Mouse (Mus musculus): Measurements from ENCODE around the gene Chad. TPM values are rescaled to one million over a fixed set of nuclear protein-coding genes. Genes with fewer than 3 reads are reported as not detected.

Chad gene
- not detected for polyA plus RNA-seq (2015; fragmentation: Illumina TruSeq; extraction: RNeasy Lipid Tissue Mini Kit (QIAGEN cat#74804); ENCODE audit: insufficient read depth, low read depth, low replicate concordance)

GRCm38 (mm10) chr11:94564437-94565150 lies at the start of gene Chad:
Gene Chad (plus strand): TSS chr11:94565047.

GRCm38 (mm10) chr11:94521219-94521843 lies 43.5 kb upstream of the Chad start, which contains the start of gene Mycbpap:
Gene Mycbpap (minus strand): TSS chr11:94521742.

GRCm38 (mm10) chr11:94548888-94549690 lies 15.8 kb upstream of the Chad start, which contains the start of gene Rsad1:
Gene Rsad1 (minus strand): TSS chr11:94549255.

GRCm38 (mm10) chr11:94601321-94602281 lies 36.8 kb downstream of the Chad start, which contains the start of gene Acsf2:
Gene Acsf2 (minus strand): TSS chr11:94601871.

Other genes with a start within 250 kb of the Chad start
- gene Luc7l3, start 243.1 kb upstream of the Chad start, polyA plus RNA-seq (2015; fragmentation: Illumina TruSeq; extraction: RNeasy Lipid Tissue Mini Kit (QIAGEN cat#74804); ENCODE audit: insufficient read depth, low read depth, low replicate concordance): 30.5 TPM
- gene Ankrd40, start 237.0 kb upstream of the Chad start, polyA plus RNA-seq (2015; fragmentation: Illumina TruSeq; extraction: RNeasy Lipid Tissue Mini Kit (QIAGEN cat#74804); ENCODE audit: insufficient read depth, low read depth, low replicate concordance): 15.8 TPM
- gene Abcc3, start 172.1 kb upstream of the Chad start, polyA plus RNA-seq (2015; fragmentation: Illumina TruSeq; extraction: RNeasy Lipid Tissue Mini Kit (QIAGEN cat#74804); ENCODE audit: insufficient read depth, low read depth, low replicate concordance): 1.4 TPM
- 6.2 TPM for gene Cacna1g, start 90.8 kb upstream of the Chad start, polyA plus RNA-seq (2015; fragmentation: Illumina TruSeq; extraction: RNeasy Lipid Tissue Mini Kit (QIAGEN cat#74804); ENCODE audit: insufficient read depth, low read depth, low replicate concordance)
- gene Spata20, start 78.9 kb upstream of the Chad start, polyA plus RNA-seq (2015; fragmentation: Illumina TruSeq; extraction: RNeasy Lipid Tissue Mini Kit (QIAGEN cat#74804); ENCODE audit: insufficient read depth, low read depth, low replicate concordance): not detected
- 3.0 TPM for gene Epn3, start 65.1 kb upstream of the Chad start, polyA plus RNA-seq (2015; fragmentation: Illumina TruSeq; extraction: RNeasy Lipid Tissue Mini Kit (QIAGEN cat#74804); ENCODE audit: insufficient read depth, low read depth, low replicate concordance)
- gene Mycbpap, start 43.3 kb upstream of the Chad start, polyA plus RNA-seq (2015; fragmentation: Illumina TruSeq; extraction: RNeasy Lipid Tissue Mini Kit (QIAGEN cat#74804); ENCODE audit: insufficient read depth, low read depth, low replicate concordance): 2.4 TPM
- 1.8 TPM for gene Rsad1, start 15.8 kb upstream of the Chad start, polyA plus RNA-seq (2015; fragmentation: Illumina TruSeq; extraction: RNeasy Lipid Tissue Mini Kit (QIAGEN cat#74804); ENCODE audit: insufficient read depth, low read depth, low replicate concordance)
- 6.7 TPM for gene Acsf2, start 36.8 kb downstream of the Chad start, polyA plus RNA-seq (2015; fragmentation: Illumina TruSeq; extraction: RNeasy Lipid Tissue Mini Kit (QIAGEN cat#74804); ENCODE audit: insufficient read depth, low read depth, low replicate concordance)
- 25.5 TPM for gene Lrrc59, start 64.7 kb downstream of the Chad start, polyA plus RNA-seq (2015; fragmentation: Illumina TruSeq; extraction: RNeasy Lipid Tissue Mini Kit (QIAGEN cat#74804); ENCODE audit: insufficient read depth, low read depth, low replicate concordance)
- gene Mrpl27, start 88.7 kb downstream of the Chad start, polyA plus RNA-seq (2015; fragmentation: Illumina TruSeq; extraction: RNeasy Lipid Tissue Mini Kit (QIAGEN cat#74804); ENCODE audit: insufficient read depth, low read depth, low replicate concordance): 13.3 TPM
- not detected for gene Eme1, start 88.9 kb downstream of the Chad start, polyA plus RNA-seq (2015; fragmentation: Illumina TruSeq; extraction: RNeasy Lipid Tissue Mini Kit (QIAGEN cat#74804); ENCODE audit: insufficient read depth, low read depth, low replicate concordance)
- gene Xylt2, start 112.5 kb downstream of the Chad start, polyA plus RNA-seq (2015; fragmentation: Illumina TruSeq; extraction: RNeasy Lipid Tissue Mini Kit (QIAGEN cat#74804); ENCODE audit: insufficient read depth, low read depth, low replicate concordance): 5.4 TPM
- gene Gm11541, start 139.5 kb downstream of the Chad start, polyA plus RNA-seq (2015; fragmentation: Illumina TruSeq; extraction: RNeasy Lipid Tissue Mini Kit (QIAGEN cat#74804); ENCODE audit: insufficient read depth, low read depth, low replicate concordance): not detected
- not detected for gene Cdc34b, start 176.7 kb downstream of the Chad start, polyA plus RNA-seq (2015; fragmentation: Illumina TruSeq; extraction: RNeasy Lipid Tissue Mini Kit (QIAGEN cat#74804); ENCODE audit: insufficient read depth, low read depth, low replicate concordance)
- not detected for gene Tmem92, start 217.7 kb downstream of the Chad start, polyA plus RNA-seq (2015; fragmentation: Illumina TruSeq; extraction: RNeasy Lipid Tissue Mini Kit (QIAGEN cat#74804); ENCODE audit: insufficient read depth, low read depth, low replicate concordance)